Mouse (Mus musculus): ENCODE results near the gene Il20ra. TPM values are rescaled to one million over a fixed set of nuclear protein-coding genes. Genes with fewer than 3 reads are reported as not detected.
A peak's percentile ranks its signal among the peaks of the same experiment; 100 is the strongest.
"Not testable (repeated sequence)": the region's sequence is repeated elsewhere in the genome, so short reads cannot be mapped to it uniquely, and the experiment has no call there.

The Il20ra gene
- total and polyA plus RNA-seq, 3 experiments = not detected

- Histone ChIP-seq H3K27ac (no peak overlapping the region), H3K4me3 (no peak overlapping the region), H3K27me3 (ENCODE audit: control insufficient read depth, insufficient read depth, low read length) (no peaks in the 10 kb centered on the region), H3K4me1 (ENCODE audit: control insufficient read depth, insufficient read depth, low read length) (no peaks in the 10 kb centered on the region), H3K36me3 (ENCODE audit: control insufficient read depth, insufficient read depth, low read length) (no peaks in the 10 kb centered on the region), H3K9ac (ENCODE audit: low read depth, low read length) (no peak overlapping the region), H3K79me2 (replicated peaks; ENCODE audit: control insufficient read depth, insufficient read depth, low read length) (no peaks in the 10 kb centered on the region)
- WGBS = 83% methylated on average over 11 of the region's 11 CpGs
- TF ChIP-seq POLR2A (IDR thresholded peaks at IDR 0.05; ENCODE audit: insufficient read depth, low read depth, low read length) = no peak
- no peak for TF ChIP-seq EP300 (IDR thresholded peaks at IDR 0.05; ENCODE audit: insufficient read depth, low read depth, low read length)
- no peak for TF ChIP-seq CTCF (IDR thresholded peaks at IDR 0.05)
- intact Hi-C loops (cut with DNase I) = no loop called here
- no peak for DNase-seq
Measured at GRCm38 (mm10) chr10:19724158-19724832, 11.9 kb downstream of the Il20ra start.

- H3K27me3 ChIP-seq (ENCODE audit: control insufficient read depth, insufficient read depth, low read length); H3K9ac ChIP-seq (ENCODE audit: low read depth, low read length); DNase-seq; H3K27ac ChIP-seq; H3K4me3 ChIP-seq; intact Hi-C loops (cut with DNase I); H3K36me3 ChIP-seq (ENCODE audit: control insufficient read depth, insufficient read depth, low read length); H3K4me1 ChIP-seq (ENCODE audit: control insufficient read depth, insufficient read depth, low read length); H3K79me2 ChIP-seq (replicated peaks; ENCODE audit: control insufficient read depth, insufficient read depth, low read length): not testable (repeated sequence)
- 73% methylated on average over 2 of the region's 2 CpGs for WGBS
Measured at GRCm38 (mm10) chr10:19738442-19738841, 26.1 kb downstream of the Il20ra start.

GRCm38 (mm10) chr10:19745662-19746061, 33.3 kb downstream of the Il20ra start:
- no peaks in the 10 kb centered on the region for H3K27me3 ChIP-seq (ENCODE audit: control insufficient read depth, insufficient read depth, low read length)
- WGBS = 21% methylated on average over 1 of the region's 1 CpGs
- no peak overlapping the region for H3K9ac ChIP-seq (ENCODE audit: low read depth, low read length)
- no peak overlapping the region for H3K27ac ChIP-seq
- no peaks in the 10 kb centered on the region for H3K4me1 ChIP-seq (ENCODE audit: control insufficient read depth, insufficient read depth, low read length)
- intact Hi-C loops (cut with DNase I) = no loop called here
- no peaks in the 10 kb centered on the region for H3K79me2 ChIP-seq (replicated peaks; ENCODE audit: control insufficient read depth, insufficient read depth, low read length)
- no peaks in the 10 kb centered on the region for H3K36me3 ChIP-seq (ENCODE audit: control insufficient read depth, insufficient read depth, low read length)
- DNase-seq = no peak
- TF ChIP-seq CTCF (IDR thresholded peaks at IDR 0.05) (0 out of 2 replicates have a peak, but pooled peaks have one; percentile 9), POLR2A (IDR thresholded peaks at IDR 0.05; ENCODE audit: insufficient read depth, low read depth, low read length) (no peak), EP300 (IDR thresholded peaks at IDR 0.05; ENCODE audit: insufficient read depth, low read depth, low read length) (no peak)
- H3K4me3 ChIP-seq = no peak overlapping the region

GRCm38 (mm10) chr10:19746156-19746555, 33.8 kb downstream of the Il20ra start:
- no peak for DNase-seq
- intact Hi-C loops (cut with DNase I) = no loop called here
- 63% methylated on average over 1 of the region's 1 CpGs for WGBS

GRCm38 (mm10) chr10:19747661-19748060, 35.3 kb downstream of the Il20ra start:
- H3K4me3 ChIP-seq = no peak overlapping the region
- WGBS = 75% methylated on average over 4 of the region's 4 CpGs
- TF ChIP-seq POLR2A (IDR thresholded peaks at IDR 0.05; ENCODE audit: insufficient read depth, low read depth, low read length) (no peak), CTCF (IDR thresholded peaks at IDR 0.05) (no peak), EP300 (IDR thresholded peaks at IDR 0.05; ENCODE audit: insufficient read depth, low read depth, low read length) (no peak)
- no peaks in the 10 kb centered on the region for H3K36me3 ChIP-seq (ENCODE audit: control insufficient read depth, insufficient read depth, low read length)
- H3K79me2 ChIP-seq (replicated peaks; ENCODE audit: control insufficient read depth, insufficient read depth, low read length) = no peaks in the 10 kb centered on the region
- no peaks in the 10 kb centered on the region for H3K27me3 ChIP-seq (ENCODE audit: control insufficient read depth, insufficient read depth, low read length)
- no peak overlapping the region for H3K9ac ChIP-seq (ENCODE audit: low read depth, low read length)
- intact Hi-C loops (cut with DNase I) = no loop called here
- no peak overlapping the region for H3K27ac ChIP-seq
- DNase-seq = no peak
- peaks cover 1% of the 10 kb centered on the region; the same call in 1 of the 2 replicates for H3K4me1 ChIP-seq (ENCODE audit: control insufficient read depth, insufficient read depth, low read length)

More at GRCm38 (mm10) chr10:19746156-19746555, 33.8 kb downstream of the Il20ra start:
- Histone ChIP-seq H3K27me3 (ENCODE audit: control insufficient read depth, insufficient read depth, low read length) (no peaks in the 10 kb centered on the region), H3K36me3 (ENCODE audit: control insufficient read depth, insufficient read depth, low read length) (no peaks in the 10 kb centered on the region), H3K27ac (no peak overlapping the region), H3K4me3 (no peak overlapping the region), H3K9ac (ENCODE audit: low read depth, low read length) (no peak overlapping the region), H3K4me1 (ENCODE audit: control insufficient read depth, insufficient read depth, low read length) (no peaks in the 10 kb centered on the region), H3K79me2 (replicated peaks; ENCODE audit: control insufficient read depth, insufficient read depth, low read length) (no peaks in the 10 kb centered on the region)
- TF ChIP-seq CTCF (IDR thresholded peaks at IDR 0.05) = no peak
- TF ChIP-seq POLR2A (IDR thresholded peaks at IDR 0.05; ENCODE audit: insufficient read depth, low read depth, low read length) = no peak
- no peak for TF ChIP-seq EP300 (IDR thresholded peaks at IDR 0.05; ENCODE audit: insufficient read depth, low read depth, low read length)

- WGBS = 72% methylated on average over 2 of the region's 2 CpGs
- intact Hi-C loops (cut with DNase I) = no loop called here
Measured at GRCm38 (mm10) chr10:19765459-19765858, 53.1 kb downstream of the Il20ra start.

More at GRCm38 (mm10) chr10:19765459-19765858, 53.1 kb downstream of the Il20ra start:
- TF ChIP-seq CTCF (IDR thresholded peaks at IDR 0.05) (no peak), EP300 (IDR thresholded peaks at IDR 0.05; ENCODE audit: insufficient read depth, low read depth, low read length) (no peak), POLR2A (IDR thresholded peaks at IDR 0.05; ENCODE audit: insufficient read depth, low read depth, low read length) (no peak)
- no peaks in the 10 kb centered on the region for H3K27me3 ChIP-seq (ENCODE audit: control insufficient read depth, insufficient read depth, low read length)
- no peak overlapping the region for H3K27ac ChIP-seq
- H3K4me3 ChIP-seq = no peak overlapping the region
- no peak for DNase-seq
- H3K9ac ChIP-seq (ENCODE audit: low read depth, low read length) = no peak overlapping the region
- H3K36me3 ChIP-seq (ENCODE audit: control insufficient read depth, insufficient read depth, low read length) = no peaks in the 10 kb centered on the region
- H3K79me2 ChIP-seq (replicated peaks; ENCODE audit: control insufficient read depth, insufficient read depth, low read length) = no peaks in the 10 kb centered on the region
- H3K4me1 ChIP-seq (ENCODE audit: control insufficient read depth, insufficient read depth, low read length) = no peaks in the 10 kb centered on the region

Data from heart, adult 2 months (tissue).